Mouse (Mus musculus): ENCODE data around the gene Il6ra.

- no peak for TF ChIP-seq POLR2A (IDR thresholded peaks at IDR 0.05; ENCODE audit: borderline replicate concordance, insufficient read depth, low read length)
- no peak for TF ChIP-seq CTCF (IDR thresholded peaks at IDR 0.05; ENCODE audit: borderline replicate concordance, insufficient read depth, low read depth, low read length)
These were observed 25.3 kb downstream of the Il6ra start for GRCm38 (mm10) chr3:89887582-89888230.

All from cerebellum, adult 2 months (tissue).